Mouse (Mus musculus) small intestine, adult 2 months (tissue): ENCODE measurements around the gene Ccdc8.

Experiments used
- CTCF ChIP-seq: fragments of 200-500 bp; IDR thresholded peaks from 2 replicates; pipeline ENCODE4 v1.5.1; 2012; ENCODE audit warnings: low read depth, mild to moderate bottlenecking, control low read depth, inconsistent platforms, low read length, moderate library complexity, mixed read lengths; ENCODE audit not compliant: insufficient replicate concordance, insufficient read length; ENCODE audit errors: extremely low read depth
- POLR2A ChIP-seq: fragments of 200-500 bp; IDR thresholded peaks from 2 replicates; pipeline ENCODE4 v1.6.1; 2012; ENCODE audit warnings: low read depth, mild to moderate bottlenecking, control low read depth, inconsistent platforms, low read length, moderate library complexity

GRCm38 (mm10) chr7:16945419-16945818, 47.1 kb upstream of the Ccdc8 start:
- no peak for TF ChIP-seq CTCF
- no peak for TF ChIP-seq POLR2A
